Mouse (Mus musculus): ENCODE measurements around the gene Gm49403. TPM values are rescaled to one million over a fixed set of nuclear protein-coding genes. Genes with fewer than 3 reads are reported as not detected.

The Gm49403 gene
- polyA plus RNA-seq, 1 experiment from 2014 or later: not detected

- H3K4me2 ChIP-seq (ENCODE audit: low read depth, low read length): no peak overlapping the region
- H3K36me3 ChIP-seq (replicated peaks; ENCODE audit: insufficient read depth, low read length): peaks cover 54% of the 10 kb centered on the region
- H3K4me3 ChIP-seq (ENCODE audit: low read depth, low read length): no peak overlapping the region
- no peaks in the 10 kb centered on the region for H3K27me3 ChIP-seq (ENCODE audit: insufficient read depth, low read length)
- no peaks in the 10 kb centered on the region for H3K9me3 ChIP-seq (ENCODE audit: low read length)
- H3K4me1 ChIP-seq (ENCODE audit: insufficient read depth): peaks cover 20% of the 10 kb centered on the region
- H3K9ac ChIP-seq (replicated peaks): no peak overlapping the region
- ATAC-seq: no peak
- 90% methylated on average over 5 of the region's 5 CpGs for WGBS (ENCODE audit: insufficient replicate concordance)
- no peak overlapping the region for H3K27ac ChIP-seq (ENCODE audit: low read depth)
- TF ChIP-seq EP300 (IDR thresholded peaks at IDR 0.05; ENCODE audit: low read depth) (no peak), CTCF (IDR thresholded peaks at IDR 0.05; ENCODE audit: low read depth) (no peak)
- no peak for DNase-seq
Measured at GRCm38 (mm10) chr19:8903412-8903811, 19.7 kb downstream of the Gm49403 start.

- H3K27me3 ChIP-seq (ENCODE audit: insufficient read depth, low read length): no peaks in the 10 kb centered on the region
- no peaks in the 10 kb centered on the region for H3K9me3 ChIP-seq (ENCODE audit: low read length)
- no peak for DNase-seq
- peaks cover 94% of the 10 kb centered on the region for H3K36me3 ChIP-seq (replicated peaks; ENCODE audit: insufficient read depth, low read length)
- no peak overlapping the region for H3K9ac ChIP-seq (replicated peaks)
- no peaks in the 10 kb centered on the region for H3K4me1 ChIP-seq (ENCODE audit: insufficient read depth)
- no peak for ATAC-seq
- WGBS (ENCODE audit: insufficient replicate concordance): 89% methylated on average over 6 of the region's 6 CpGs
- no peak overlapping the region for H3K4me2 ChIP-seq (ENCODE audit: low read depth, low read length)
- H3K4me3 ChIP-seq (ENCODE audit: low read depth, low read length): no peak overlapping the region
- no peak overlapping the region for H3K27ac ChIP-seq (ENCODE audit: low read depth)
- TF ChIP-seq CTCF (IDR thresholded peaks at IDR 0.05; ENCODE audit: low read depth): no peak
- TF ChIP-seq EP300 (IDR thresholded peaks at IDR 0.05; ENCODE audit: low read depth): no peak
Measured at GRCm38 (mm10) chr19:8908531-8908930, 24.8 kb downstream of the Gm49403 start.

DNA sequence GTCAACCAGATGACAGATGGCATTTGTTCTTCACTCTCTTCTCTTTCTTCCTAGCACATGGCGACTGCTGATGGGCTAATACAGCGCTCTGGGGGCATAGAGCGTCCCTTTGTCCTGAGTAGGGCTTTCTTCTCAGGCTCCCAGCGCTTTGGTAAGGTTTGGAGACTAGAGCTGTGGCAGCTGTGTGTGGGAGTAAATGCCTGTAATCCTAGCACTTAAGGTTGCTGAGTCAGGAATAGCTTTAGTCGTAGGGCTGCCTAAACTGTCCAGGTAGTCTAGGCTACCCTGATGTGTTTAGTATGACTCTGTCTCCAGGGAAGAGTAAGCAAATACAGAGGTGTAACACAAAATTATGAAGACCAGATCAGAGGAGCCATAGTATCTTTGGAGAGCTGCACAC, 28.1 kb downstream of the Gm49403 start:
- Histone ChIP-seq H3K36me3 (replicated peaks; ENCODE audit: insufficient read depth, low read length) (peaks cover 95% of the 10 kb centered on the region), H3K27me3 (ENCODE audit: insufficient read depth, low read length) (no peaks in the 10 kb centered on the region), H3K4me3 (ENCODE audit: low read depth, low read length) (no peak overlapping the region), H3K27ac (ENCODE audit: low read depth) (no peak overlapping the region), H3K9me3 (ENCODE audit: low read length) (no peaks in the 10 kb centered on the region), H3K9ac (replicated peaks) (no peak overlapping the region), H3K4me1 (ENCODE audit: insufficient read depth) (no peaks in the 10 kb centered on the region), H3K4me2 (ENCODE audit: low read depth, low read length) (no peak overlapping the region)
- no peak for ATAC-seq
- no peak for DNase-seq
- no peak for TF ChIP-seq CTCF (IDR thresholded peaks at IDR 0.05; ENCODE audit: low read depth)
- TF ChIP-seq EP300 (IDR thresholded peaks at IDR 0.05; ENCODE audit: low read depth): no peak
- WGBS (ENCODE audit: insufficient replicate concordance): 92% methylated on average over 5 of the region's 5 CpGs

- Histone ChIP-seq H3K27me3 (ENCODE audit: insufficient read depth, low read length) (no peaks in the 10 kb centered on the region), H3K9ac (replicated peaks) (no peak overlapping the region), H3K4me1 (ENCODE audit: insufficient read depth) (no peaks in the 10 kb centered on the region), H3K27ac (ENCODE audit: low read depth) (no peak overlapping the region), H3K36me3 (replicated peaks; ENCODE audit: insufficient read depth, low read length) (peaks cover 71% of the 10 kb centered on the region), H3K4me2 (ENCODE audit: low read depth, low read length) (no peak overlapping the region), H3K4me3 (ENCODE audit: low read depth, low read length) (no peak overlapping the region), H3K9me3 (ENCODE audit: low read length) (no peaks in the 10 kb centered on the region)
- no peak for ATAC-seq
- no peak for TF ChIP-seq EP300 (IDR thresholded peaks at IDR 0.05; ENCODE audit: low read depth)
- TF ChIP-seq CTCF (IDR thresholded peaks at IDR 0.05; ENCODE audit: low read depth): no peak
- 94% methylated on average over 3 of the region's 3 CpGs for WGBS (ENCODE audit: insufficient replicate concordance)
- no peak for DNase-seq
Measured at GRCm38 (mm10) chr19:8914212-8914611, 30.5 kb downstream of the Gm49403 start.

DNA sequence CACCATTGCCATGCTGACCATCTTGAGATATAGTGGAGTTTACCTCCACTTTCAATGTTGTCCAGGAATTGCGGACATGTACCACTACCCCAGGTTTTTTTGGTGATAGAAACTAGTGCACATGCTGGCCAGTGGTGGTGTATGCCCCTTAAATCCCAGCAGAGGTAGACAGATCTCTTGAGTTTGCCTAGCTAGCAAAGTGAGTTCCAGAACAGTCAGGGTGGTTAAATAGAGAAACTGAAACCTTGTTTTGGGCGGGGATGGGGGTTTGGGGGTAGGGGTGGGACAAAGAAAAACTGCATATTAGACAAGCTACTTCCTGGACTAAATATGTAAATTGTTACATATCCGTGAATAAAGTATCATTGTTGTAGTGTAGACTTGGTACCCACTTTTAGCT, 35.3 kb downstream of the Gm49403 start:
- 77% methylated on average over 3 of the region's 3 CpGs for WGBS (ENCODE audit: insufficient replicate concordance)
- Histone ChIP-seq H3K4me1 (ENCODE audit: insufficient read depth) (peaks cover 13% of the 10 kb centered on the region), H3K4me2 (ENCODE audit: low read depth, low read length) (no peak overlapping the region), H3K9ac (replicated peaks) (no peak overlapping the region), H3K9me3 (ENCODE audit: low read length) (no peaks in the 10 kb centered on the region), H3K4me3 (ENCODE audit: low read depth, low read length) (no peak overlapping the region), H3K36me3 (replicated peaks; ENCODE audit: insufficient read depth, low read length) (peaks cover 32% of the 10 kb centered on the region), H3K27ac (ENCODE audit: low read depth) (no peak overlapping the region), H3K27me3 (ENCODE audit: insufficient read depth, low read length) (no peaks in the 10 kb centered on the region)
- ATAC-seq (no peak), DNase-seq (no peak)
- TF ChIP-seq CTCF (IDR thresholded peaks at IDR 0.05; ENCODE audit: low read depth) (no peak), EP300 (IDR thresholded peaks at IDR 0.05; ENCODE audit: low read depth) (no peak)

GRCm38 (mm10) chr19:8919684-8920072, 35.9 kb downstream of the Gm49403 start:
- H3K4me1 ChIP-seq (ENCODE audit: insufficient read depth): peaks cover 13% of the 10 kb centered on the region
- H3K9ac ChIP-seq (replicated peaks): peak overlapping the region; percentile 75
- H3K4me3 ChIP-seq (ENCODE audit: low read depth, low read length): peak overlapping the region; percentile 79
- 62% methylated on average over 6 of the region's 6 CpGs for WGBS (ENCODE audit: insufficient replicate concordance)
- no peaks in the 10 kb centered on the region for H3K27me3 ChIP-seq (ENCODE audit: insufficient read depth, low read length)
- peak overlapping the region; percentile 94 for H3K4me2 ChIP-seq (ENCODE audit: low read depth, low read length)
- peak overlapping the region; percentile 90 for H3K27ac ChIP-seq (ENCODE audit: low read depth)
- H3K9me3 ChIP-seq (ENCODE audit: low read length): no peaks in the 10 kb centered on the region
- ATAC-seq: no peak
- no peak for TF ChIP-seq EP300 (IDR thresholded peaks at IDR 0.05; ENCODE audit: low read depth)
- no peak for TF ChIP-seq CTCF (IDR thresholded peaks at IDR 0.05; ENCODE audit: low read depth)
- no peak for DNase-seq
- H3K36me3 ChIP-seq (replicated peaks; ENCODE audit: insufficient read depth, low read length): peaks cover 25% of the 10 kb centered on the region
